Mouse (Mus musculus): Measurements from ENCODE around the gene Hsf2bp.

DNA sequence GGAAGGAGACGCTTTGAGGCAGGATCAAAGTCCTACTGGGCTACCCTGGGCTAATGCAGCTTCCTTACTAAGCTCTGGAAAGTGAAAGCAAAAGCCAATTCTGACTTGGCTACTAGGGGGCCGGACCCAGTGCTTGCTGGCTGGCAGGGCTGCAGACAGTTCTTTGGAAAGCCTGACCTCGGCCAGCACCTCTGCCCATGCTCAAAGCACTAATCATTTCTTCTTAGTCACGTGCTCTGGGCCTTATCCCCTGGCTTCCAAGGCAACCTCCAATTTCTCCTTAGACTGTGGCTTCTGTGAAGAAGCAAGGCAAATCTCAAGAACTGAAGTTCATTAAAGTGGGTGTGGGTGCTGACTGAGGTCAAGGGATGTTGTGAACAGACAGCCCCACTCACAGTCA lies 38.5 kb upstream of the Hsf2bp start:
- TF ChIP-seq CTCF (IDR thresholded peaks at IDR 0.05; ENCODE audit: low read depth) (no peak), EP300 (IDR thresholded peaks at IDR 0.05; ENCODE audit: low read depth) (no peak)
